ENCODE assay signal across 7 mouse cellular contexts in the genomic region with DNA sequence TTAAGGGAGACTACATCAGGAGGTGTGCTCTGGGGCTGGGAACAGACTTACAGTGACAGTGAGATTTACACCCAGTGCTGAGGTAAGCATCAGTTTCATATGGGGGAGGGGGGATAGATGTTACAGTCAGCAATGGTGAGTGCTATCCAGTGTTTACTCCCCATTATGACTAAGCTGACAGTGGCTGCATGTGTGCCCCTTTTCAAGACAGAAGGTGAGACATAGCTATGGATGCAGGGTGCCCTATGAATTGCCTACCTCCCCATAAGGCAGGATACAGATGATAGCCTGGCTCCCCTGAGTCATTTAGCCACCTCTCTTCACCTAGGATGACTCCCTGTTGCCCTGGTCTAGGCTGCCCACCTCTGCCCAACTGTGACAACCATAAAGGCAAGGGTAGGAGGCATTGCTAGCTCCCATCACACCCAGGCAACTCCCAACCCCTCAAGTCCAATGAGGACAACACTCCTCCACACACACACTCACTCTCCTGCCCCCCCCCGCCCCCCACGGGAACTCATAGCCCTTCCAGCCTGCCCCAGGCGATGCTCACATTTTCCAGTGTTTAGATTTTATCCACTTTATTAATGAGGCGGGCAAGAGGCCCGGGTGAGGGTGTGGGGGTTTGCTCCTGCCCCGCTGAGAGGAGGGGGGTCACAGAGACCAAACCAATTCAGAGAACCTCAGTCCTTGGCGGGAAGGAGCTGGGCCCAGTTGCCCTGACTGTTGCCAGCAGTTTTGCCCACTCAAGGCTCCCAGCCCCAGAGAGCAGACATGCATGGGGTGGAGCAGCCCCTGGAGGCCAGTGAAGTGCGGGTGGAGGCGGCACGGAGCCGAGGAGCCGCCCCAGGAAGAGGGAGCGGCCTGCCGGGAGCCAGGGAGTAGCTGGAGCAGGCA. TPM values are rescaled to one million over a fixed set of nuclear protein-coding genes. Genes with fewer than 3 reads are reported as not detected.
DNase-seq lines count a peak whose midpoint lies in the region; ATAC-seq and TF ChIP-seq lines count a peak whose summit lies in the region.

Ptger1 (plus strand) TSS at position 710 of the 897 bp plus-strand sequence.

- no peak within 1 kb of the TSS for H3K27ac ChIP-seq in MEL (ENCODE audit: control insufficient read depth, low read depth, low read length)
- 0 out of 2 replicates have a peak within 1 kb of the TSS, but pooled peaks have one; percentile 48 for H3K27ac ChIP-seq in hindbrain, embryonic 13.5 days

- H3K4me2 ChIP-seq in hindbrain, embryonic 13.5 days: no peak within 1 kb of the TSS

- peaks cover 0 to 4% of the 10 kb centered on the region in 2 experiments; a peak in 2 of 4 replicates for H3K36me3 ChIP-seq in MEL (ENCODE audit: control insufficient read depth in 1 of 2, insufficient read depth in 2 of 2, low read length in 2 of 2)
- peaks cover 39% of the 10 kb centered on the region for H3K36me3 ChIP-seq in hindbrain, embryonic 13.5 days

- H3K4me1 ChIP-seq in MEL (ENCODE audit: control insufficient read depth in 1 of 2, insufficient read depth in 2 of 2, low read length in 2 of 2): peaks cover 0 to 11% of the 10 kb centered on the region in 2 experiments; a peak in 1 of 4 replicates
- peaks cover 52% of the 10 kb centered on the region for H3K4me1 ChIP-seq in hindbrain, embryonic 13.5 days (replicated peaks)

- H3K9me3 ChIP-seq in MEL (replicated peaks; ENCODE audit: insufficient read depth, low read length): no peaks in the 10 kb centered on the region
- no peaks in the 10 kb centered on the region for H3K9me3 ChIP-seq in hindbrain, embryonic 13.5 days

- H3K27me3 ChIP-seq in MEL (ENCODE audit: control insufficient read depth in 1 of 2, insufficient read depth in 2 of 2, low read length in 2 of 2): no peaks in the 10 kb centered on the region
- H3K27me3 ChIP-seq in hindbrain, embryonic 13.5 days: peaks cover 9% of the 10 kb centered on the region

- TF ChIP-seq RAD21 in MEL (IDR thresholded peaks at IDR 0.05; ENCODE audit: low read depth, low read length): no peak

- no peak within 1 kb of the TSS for H3K9ac ChIP-seq in MEL (ENCODE audit: control insufficient read depth, low read depth, low read length, poor library complexity, severe bottlenecking)
- H3K9ac ChIP-seq in hindbrain, embryonic 13.5 days: peak within 1 kb of the TSS; percentile 58

- TF ChIP-seq EP300 in MEL (IDR thresholded peaks at IDR 0.05; ENCODE audit: low read depth in 1 of 2, low read length in 2 of 2): no peak

- ATAC-seq in hindbrain, embryonic 13.5 days (ENCODE audit: low FRiP score): no peak

- 29% methylated on average over 14 of the region's 14 CpGs for WGBS in hindbrain, embryonic 13.5 days

- 0 out of 4 replicates have a peak, but pooled peaks of 1 of the 2 experiments have one; percentile 11 for TF ChIP-seq POLR2A in MEL (IDR thresholded peaks at IDR 0.05; ENCODE audit: control insufficient read depth in 1 of 2, insufficient read depth in 1 of 2, low read depth in 1 of 2, low read length in 2 of 2, poor library complexity in 1 of 2)

- no peak within 1 kb of the TSS for H3K4me3 ChIP-seq in MEL (ENCODE audit: control insufficient read depth in 1 of 2, insufficient read depth in 1 of 2, low read depth in 2 of 2, low read length in 2 of 2)
- H3K4me3 ChIP-seq in hindbrain, embryonic 13.5 days: no peak within 1 kb of the TSS

- H3K79me2 ChIP-seq in MEL (ENCODE audit: control insufficient read depth, insufficient read depth, low read length, poor library complexity): no peaks in the 10 kb centered on the region

- DNase-seq in 3T3-L1 (ENCODE audit: low read depth, low spot score) (peak; percentile 46), MEL (ENCODE audit: low read depth, low spot score) (no peak)
- peak; percentile 53 for DNase-seq in gastrocnemius, adult 18-20 months (ENCODE audit: low spot score)
- DNase-seq in lung, adult 18-20 months: peak; percentile 82 to 85
- no peak for DNase-seq in spleen, postnatal 14 days (ENCODE audit: low spot score in 2 of 2)
- DNase-seq in frontal cortex, postnatal 25 days (ENCODE audit: low spot score in 2 of 2): no peak

- TF ChIP-seq CTCF in MEL (IDR thresholded peaks at IDR 0.05 in 2 of 3, conservative IDR thresholded peaks at IDR 0.05 in 1 of 3; ENCODE audit: control insufficient read depth in 1 of 3, insufficient read depth in 1 of 3, low read depth in 2 of 3, low read length in 3 of 3, poor library complexity in 1 of 3, severe bottlenecking in 1 of 3): no peak

TF ChIP-seq in MEL, 35 proteins besides CTCF, POLR2A, EP300 and RAD21:
- TF ChIP-seq ZC3H11A (IDR thresholded peaks at IDR 0.05; ENCODE audit: low read depth, low read length) (no peak), ETS1 (IDR thresholded peaks at IDR 0.05; ENCODE audit: low read depth, low read length) (no peak), POLR2AphosphoS2 (IDR thresholded peaks at IDR 0.05; ENCODE audit: low read length) (peak; percentile 67; the same call in 1 of the 2 replicates)
TF ChIP-seq in MEL: peak in this region for 1.

RNA-seq across cellular contexts. Expression of gene Ptger1, which starts in this region (rescaled TPM):
- 2.6 and 4.0 TPM in 2 replicates for total RNA-seq in MEL (2012; rRNA removed)
- polyA plus RNA-seq in MEL (2012; ENCODE audit: insufficient read depth in 1 of 2, insufficient read length in 2 of 2, low read depth in 1 of 2, low replicate concordance in 2 of 2, missing spikeins in 1 of 2): 1 to 10 TPM in 1 of 2 experiments, not detected in 1; 3.1 TPM
- total RNA-seq in gastrocnemius, adult 18-20 months (2021): under 1 TPM in 1 of 2 experiments, not detected in 1; 0.09 TPM
- polyA plus RNA-seq in hindbrain, embryonic 13.5 days (2015; fragmentation: Nextera tagmentation; extraction: Ambion mirVana): 0.38 and 0.70 TPM in 2 replicates

Comparison
In these comparisons a context has a peak if more than half of its experiments do, and no peak if none do; other contexts are left out.
1. Peak in DNase-seq in gastrocnemius, adult 18-20 months; RNA of the gene not detected or under 1 TPM.
2. DNase-seq: peak in 3T3-L1 (single experiment) and lung, adult 18-20 months (2 of 2); none in MEL (single experiment), spleen, postnatal 14 days (0 of 2) and frontal cortex, postnatal 25 days (0 of 2).